Mouse (Mus musculus): ENCODE results near the gene Fam171a2. TPM values are rescaled to one million over a fixed set of nuclear protein-coding genes. Genes with fewer than 3 reads are reported as not detected.
A peak's percentile ranks its signal among the peaks of the same experiment; 100 is the strongest.

The Fam171a2 gene
- polyA plus RNA-seq, 1 experiment from 2014 or later: 5.7 TPM

- Histone ChIP-seq H3K9me3 (no peaks in the 10 kb centered on the region), H3K27ac (no peak overlapping the region), H3K4me2 (0 out of 2 replicates have a peak overlapping the region, but pooled peaks have one; percentile 17), H3K4me1 (peaks cover 42% of the 10 kb centered on the region), H3K9ac (peak overlapping the region; percentile 23; the same call in 1 of the 2 replicates), H3K36me3 (peaks cover 35% of the 10 kb centered on the region), H3K4me3 (no peak overlapping the region), H3K27me3 (no peaks in the 10 kb centered on the region; the same call in 1 of the 2 replicates)
- WGBS: 62% methylated on average over 16 of the region's 16 CpGs
- ATAC-seq (ENCODE audit: insufficient number of reproducible peaks, low FRiP score, low TSS enrichment, low read depth): no peak
These were observed 15.2 kb downstream of the Fam171a2 start for GRCm38 (mm10) chr11:102432115-102432843.

- peaks cover 33% of the 10 kb centered on the region for H3K36me3 ChIP-seq
- H3K27ac ChIP-seq: no peak overlapping the region
- H3K9me3 ChIP-seq: no peaks in the 10 kb centered on the region
- no peak overlapping the region for H3K4me3 ChIP-seq
- peaks cover 38% of the 10 kb centered on the region for H3K4me1 ChIP-seq
- no peak for ATAC-seq (ENCODE audit: insufficient number of reproducible peaks, low FRiP score, low TSS enrichment, low read depth)
- H3K27me3 ChIP-seq: no peaks in the 10 kb centered on the region; the same call in 1 of the 2 replicates
- peak overlapping the region; percentile 23; the same call in 1 of the 2 replicates for H3K9ac ChIP-seq
- 0 out of 2 replicates have a peak overlapping the region, but pooled peaks have one; percentile 17 for H3K4me2 ChIP-seq
- 74% methylated on average over 3 of the region's 3 CpGs for WGBS
These were observed 15.8 kb downstream of the Fam171a2 start for GRCm38 (mm10) chr11:102431728-102432114.

GRCm38 (mm10) chr11:102431018-102431645, 16.4 kb downstream of the Fam171a2 start:
- peak overlapping the region; percentile 91 for H3K27ac ChIP-seq
- peak overlapping the region; percentile 90 for H3K4me2 ChIP-seq
- WGBS: 0% methylated on average over 7 of the region's 7 CpGs
- ATAC-seq (ENCODE audit: insufficient number of reproducible peaks, low FRiP score, low TSS enrichment, low read depth): no peak
- no peaks in the 10 kb centered on the region; the same call in 1 of the 2 replicates for H3K27me3 ChIP-seq
- peak overlapping the region; percentile 54 for H3K9ac ChIP-seq
- H3K36me3 ChIP-seq: peaks cover 28% of the 10 kb centered on the region
- H3K4me3 ChIP-seq: peak overlapping the region; percentile 77
- peaks cover 38% of the 10 kb centered on the region for H3K4me1 ChIP-seq
- no peaks in the 10 kb centered on the region for H3K9me3 ChIP-seq

- peaks cover 20% of the 10 kb centered on the region for H3K36me3 ChIP-seq
- H3K4me1 ChIP-seq: peaks cover 38% of the 10 kb centered on the region
- peak within 1 kb of the TSS; percentile 91 for H3K27ac ChIP-seq
- peak within 1 kb of the TSS; percentile 77 for H3K4me3 ChIP-seq
- peak within 1 kb of the TSS; percentile 90 for H3K4me2 ChIP-seq
- no peaks in the 10 kb centered on the region; the same call in 1 of the 2 replicates for H3K27me3 ChIP-seq
- H3K9me3 ChIP-seq: no peaks in the 10 kb centered on the region
- WGBS: 1% methylated on average over 29 of the region's 29 CpGs
- H3K9ac ChIP-seq: peak within 1 kb of the TSS; percentile 54
- peak; percentile 91 for ATAC-seq (ENCODE audit: insufficient number of reproducible peaks, low FRiP score, low TSS enrichment, low read depth)
These were observed 17.1 kb downstream of the Fam171a2 start, which contains the start of gene Grn for GRCm38 (mm10) chr11:102430121-102431017. Gene Grn, plus strand, starts transcription at chr11:102430315.

GRCm38 (mm10) chr11:102429551-102429950, 17.9 kb downstream of the Fam171a2 start:
- no peak for ATAC-seq (ENCODE audit: insufficient number of reproducible peaks, low FRiP score, low TSS enrichment, low read depth)
- Histone ChIP-seq H3K4me3 (peak overlapping the region; percentile 77), H3K27ac (peak overlapping the region; percentile 24; the same call in 1 of the 2 replicates), H3K9ac (peak overlapping the region; percentile 33; the same call in 1 of the 2 replicates), H3K36me3 (peaks cover 12% of the 10 kb centered on the region), H3K4me1 (peaks cover 38% of the 10 kb centered on the region), H3K27me3 (no peaks in the 10 kb centered on the region; the same call in 1 of the 2 replicates), H3K9me3 (no peaks in the 10 kb centered on the region), H3K4me2 (peak overlapping the region; percentile 90)
- 43% methylated on average over 3 of the region's 3 CpGs for WGBS

- WGBS: 62% methylated on average over 8 of the region's 8 CpGs
- no peaks in the 10 kb centered on the region; the same call in 1 of the 2 replicates for H3K27me3 ChIP-seq
These were observed 18.4 kb downstream of the Fam171a2 start for GRCm38 (mm10) chr11:102428981-102429540.

GRCm38 (mm10) chr11:102425555-102426316, 21.7 kb downstream of the Fam171a2 start:
- Histone ChIP-seq H3K36me3 (no peaks in the 10 kb centered on the region), H3K4me1 (peaks cover 8% of the 10 kb centered on the region), H3K27me3 (no peaks in the 10 kb centered on the region; the same call in 1 of the 2 replicates), H3K4me3 (no peak overlapping the region), H3K9ac (no peak overlapping the region), H3K4me2 (no peak overlapping the region), H3K9me3 (no peaks in the 10 kb centered on the region), H3K27ac (no peak overlapping the region)
- no peak for ATAC-seq (ENCODE audit: insufficient number of reproducible peaks, low FRiP score, low TSS enrichment, low read depth)
- 78% methylated on average over 8 of the region's 8 CpGs for WGBS

More at GRCm38 (mm10) chr11:102428981-102429540, 18.4 kb downstream of the Fam171a2 start:
- Histone ChIP-seq H3K9ac (no peak overlapping the region), H3K4me3 (peak overlapping the region; percentile 77; the same call in 1 of the 2 replicates), H3K9me3 (no peaks in the 10 kb centered on the region), H3K36me3 (peaks cover 9% of the 10 kb centered on the region; the same call in 1 of the 2 replicates), H3K4me2 (no peak overlapping the region), H3K4me1 (peaks cover 35% of the 10 kb centered on the region), H3K27ac (no peak overlapping the region)
- no peak for ATAC-seq (ENCODE audit: insufficient number of reproducible peaks, low FRiP score, low TSS enrichment, low read depth)

GRCm38 (mm10) chr11:102424666-102425065, 22.8 kb downstream of the Fam171a2 start:
- no peak overlapping the region for H3K4me3 ChIP-seq
- no peak overlapping the region for H3K27ac ChIP-seq
- WGBS: 73% methylated on average over 6 of the region's 6 CpGs
- no peak overlapping the region for H3K9ac ChIP-seq
- no peaks in the 10 kb centered on the region; the same call in 1 of the 2 replicates for H3K27me3 ChIP-seq
- no peak overlapping the region for H3K4me2 ChIP-seq
- H3K36me3 ChIP-seq: no peaks in the 10 kb centered on the region
- H3K4me1 ChIP-seq: peaks cover 5% of the 10 kb centered on the region
- ATAC-seq (ENCODE audit: insufficient number of reproducible peaks, low FRiP score, low TSS enrichment, low read depth): no peak
- H3K9me3 ChIP-seq: no peaks in the 10 kb centered on the region

- no peaks in the 10 kb centered on the region for H3K4me1 ChIP-seq
These were observed 25.9 kb downstream of the Fam171a2 start for GRCm38 (mm10) chr11:102421559-102421958.

GRCm38 (mm10) chr11:102418887-102419286, 28.6 kb downstream of the Fam171a2 start:
- Histone ChIP-seq H3K27me3 (no peaks in the 10 kb centered on the region), H3K36me3 (no peaks in the 10 kb centered on the region), H3K9ac (no peak overlapping the region), H3K4me2 (no peak overlapping the region), H3K4me1 (no peaks in the 10 kb centered on the region), H3K9me3 (no peaks in the 10 kb centered on the region), H3K27ac (no peak overlapping the region), H3K4me3 (no peak overlapping the region)
- ATAC-seq (ENCODE audit: insufficient number of reproducible peaks, low FRiP score, low TSS enrichment, low read depth): no peak

More at GRCm38 (mm10) chr11:102421559-102421958, 25.9 kb downstream of the Fam171a2 start:
- no peak overlapping the region for H3K27ac ChIP-seq
- no peaks in the 10 kb centered on the region for H3K36me3 ChIP-seq
- H3K9me3 ChIP-seq: no peaks in the 10 kb centered on the region
- H3K4me3 ChIP-seq: no peak overlapping the region
- 52% methylated on average over 8 of the region's 8 CpGs for WGBS
- no peak overlapping the region for H3K9ac ChIP-seq
- no peak overlapping the region for H3K4me2 ChIP-seq
- ATAC-seq (ENCODE audit: insufficient number of reproducible peaks, low FRiP score, low TSS enrichment, low read depth): no peak
- no peaks in the 10 kb centered on the region for H3K27me3 ChIP-seq

Data from limb, embryonic 15.5 days (tissue).